Mouse (Mus musculus) heart, postnatal 14 days (tissue): ENCODE measurements around the gene Dab2ip. TPM values are rescaled to one million over a fixed set of nuclear protein-coding genes. Genes with fewer than 3 reads are reported as not detected.

ENCODE experiments used
- DNase-seq, 2 experiments: peaks; one replicate each; pipeline ENCODE4 v3.0.0; 2021 to 2022
- intact Hi-C: fragments of 180-260 bp; cut with DNase I; formaldehyde crosslinking; loops from one replicate; pipeline ENCODE4 v1.15.1; 2025
- total RNA-seq, 2 experiments: library from RNA; stranded (reverse); gene quantifications; 2 replicates each; pipeline ENCODE4 v1.2.3; 2021

Gene Dab2ip
- total RNA-seq, 2 experiments from 2014 or later: 51.1 to 55.8 TPM

DNA sequence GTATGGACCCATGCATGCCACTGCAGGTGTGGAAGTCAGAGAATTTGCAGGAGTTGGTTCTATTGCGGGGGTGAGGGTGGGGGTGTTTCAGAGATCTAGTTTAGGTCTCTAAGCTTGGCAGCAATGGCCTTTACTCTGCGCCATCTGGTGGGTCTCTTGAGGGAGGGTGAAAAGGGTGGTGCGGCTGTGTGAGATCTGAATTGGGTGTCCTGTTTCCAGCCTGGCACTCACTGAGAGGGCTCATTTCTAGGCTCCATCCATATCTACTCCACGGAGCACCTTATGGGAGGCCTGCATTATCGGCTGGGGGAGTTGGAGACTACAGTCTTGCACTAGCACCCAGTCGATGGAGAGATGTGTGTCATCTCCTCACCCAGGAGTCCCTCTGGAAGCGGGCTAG, 60.9 kb downstream of the Dab2ip start:
- intact Hi-C loops: no loop called here
- DNase-seq: no peak

DNA sequence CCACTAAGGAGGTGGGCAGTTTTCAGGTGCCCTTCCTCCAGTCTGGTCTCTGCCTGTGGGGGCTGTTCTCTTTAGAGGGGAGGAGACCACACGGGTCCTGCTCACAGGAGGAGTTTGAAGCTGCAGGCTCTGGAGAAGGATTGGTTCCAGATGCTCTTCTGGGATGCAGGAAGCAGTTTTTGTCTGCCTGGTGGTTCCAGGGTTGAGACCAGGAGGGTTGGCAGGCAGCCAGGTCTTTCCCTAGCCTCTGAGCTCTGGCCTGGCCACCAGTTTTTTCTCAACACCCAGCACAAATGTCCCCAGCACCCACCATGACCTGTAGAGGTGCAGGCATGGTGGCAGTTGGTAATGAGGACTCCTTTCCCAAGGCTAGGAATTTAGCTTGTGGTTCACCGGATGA, 61.5 kb downstream of the Dab2ip start:
- DNase-seq: peak; percentile 51 to 58
- intact Hi-C loops: no loop called here

DNA sequence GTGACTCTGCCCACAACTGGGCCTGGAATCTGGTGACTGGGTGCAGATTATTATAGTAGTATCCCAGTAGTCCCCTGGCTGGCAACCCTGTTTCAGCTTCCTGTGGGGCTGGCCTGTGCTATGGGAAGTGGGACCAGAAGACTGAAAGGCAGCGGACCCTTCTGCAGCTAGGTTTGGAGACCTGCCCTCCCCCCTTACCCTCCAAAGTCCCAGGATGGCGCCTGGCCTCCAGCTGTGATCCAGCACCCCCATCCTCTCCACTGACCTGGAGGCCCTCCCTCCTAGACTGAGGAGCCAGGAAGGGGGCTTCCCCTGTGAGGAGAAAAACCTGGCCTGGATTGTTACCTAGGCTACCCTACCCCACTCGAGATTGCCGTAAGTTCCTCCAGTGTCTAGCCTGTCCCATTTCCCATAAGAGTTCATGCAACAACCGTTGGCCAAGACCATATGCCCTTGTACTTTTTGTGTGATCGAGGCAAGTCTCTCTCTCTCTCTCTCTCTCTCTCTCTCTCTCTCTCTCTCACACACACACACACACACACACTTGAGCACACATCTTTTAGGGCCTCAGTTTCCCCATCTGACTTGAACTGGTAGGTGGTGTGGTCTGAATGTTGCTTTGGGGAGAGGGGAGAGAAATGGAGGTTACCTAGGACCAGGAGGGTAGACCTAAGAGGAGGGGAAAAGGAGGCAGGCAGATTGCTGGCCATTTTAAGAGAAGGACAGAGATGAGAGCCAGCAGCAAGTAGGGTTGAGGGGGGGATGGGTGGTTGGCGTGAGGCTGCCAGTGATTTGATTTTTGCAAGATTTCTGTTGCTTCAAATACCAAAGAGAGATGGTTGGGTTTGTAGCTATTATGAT, 62.5 kb downstream of the Dab2ip start:
- no peak for DNase-seq
- intact Hi-C loops: no loop called here

DNA sequence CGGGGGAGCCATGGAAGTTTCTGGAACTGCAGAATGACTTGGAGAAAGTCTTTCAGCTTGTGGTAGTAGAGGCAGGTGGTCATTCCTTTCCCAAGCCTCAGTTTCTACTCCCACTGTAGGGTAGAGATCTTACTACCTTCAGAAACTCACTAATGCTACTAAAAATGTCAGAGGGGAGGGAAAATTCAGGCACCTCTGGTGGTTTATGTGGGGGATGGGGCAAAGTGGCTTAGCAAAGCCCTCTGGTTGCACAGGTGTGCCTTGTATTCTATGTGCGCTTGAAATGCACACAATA, 63.1 kb downstream of the Dab2ip start:
- intact Hi-C loops: no loop called here
- DNase-seq: no peak

DNA sequence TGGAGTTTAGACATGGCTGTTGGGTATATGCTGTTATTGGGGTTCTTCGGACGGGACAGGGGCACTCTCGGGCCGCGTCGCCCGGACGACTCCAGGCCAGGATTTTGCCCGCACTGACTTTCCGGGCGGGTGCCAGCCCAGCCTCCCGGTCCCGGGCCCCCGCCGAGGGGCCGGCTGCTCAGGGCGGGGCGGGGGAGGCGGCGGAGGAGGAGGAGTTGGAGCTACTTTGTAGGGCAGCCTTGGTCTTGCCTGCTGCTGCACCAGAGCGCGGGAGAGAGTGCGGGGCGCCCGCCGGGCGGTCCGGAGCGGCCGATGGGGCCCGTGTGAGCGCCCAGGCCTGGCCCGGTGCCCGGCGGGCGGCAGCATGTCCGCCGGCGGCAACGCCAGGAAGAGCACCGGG, 63.7 kb downstream of the Dab2ip start:
- intact Hi-C loops: loop anchor here (2.0 kb wide), 1 partner anchor 39 kb away; no protein-coding TSS in a partner anchor
- DNase-seq: peak; percentile 69 to 77

DNA sequence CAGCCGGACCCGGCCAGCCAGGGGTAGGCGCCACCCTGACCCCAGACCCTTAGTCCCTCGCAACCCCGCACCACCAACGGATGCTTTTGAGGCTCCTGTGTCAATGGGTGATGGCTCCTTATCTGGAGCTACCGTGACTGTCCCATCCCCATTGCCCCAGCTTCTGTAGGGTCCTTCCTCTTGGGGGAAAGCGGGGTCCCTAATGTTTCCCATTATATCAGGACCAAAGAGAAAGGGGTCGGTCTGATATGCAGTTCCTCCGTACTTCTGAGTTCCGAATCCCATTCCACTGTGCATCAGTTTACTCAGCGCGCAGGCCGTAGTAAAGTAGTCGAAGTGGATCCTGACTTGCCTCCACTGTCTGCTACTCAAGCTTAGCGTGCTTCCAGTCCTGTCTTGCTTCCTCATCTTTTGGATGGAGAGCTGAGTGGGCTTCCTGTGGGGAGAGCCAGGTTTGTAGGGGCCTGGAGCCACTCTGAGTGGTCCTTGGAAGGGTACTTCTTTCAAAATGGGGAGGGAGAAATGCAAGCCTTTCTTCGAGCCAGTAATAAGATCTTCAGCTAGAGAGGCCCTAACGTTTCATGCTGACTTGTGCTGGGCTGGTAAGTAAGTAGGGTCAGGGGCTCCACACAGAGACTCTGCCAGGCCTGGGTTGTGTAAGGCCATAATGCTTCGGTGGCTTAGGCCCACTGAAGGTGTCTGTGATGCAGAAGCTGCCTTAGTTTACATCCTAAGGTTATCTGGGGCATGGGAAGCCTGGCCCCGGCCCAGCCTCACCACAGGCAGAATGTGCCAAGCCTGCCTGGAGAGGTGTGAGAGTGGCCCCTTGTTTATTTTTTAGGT, 64.4 kb downstream of the Dab2ip start:
- intact Hi-C loops: loop anchor here (2.0 kb wide), 1 partner anchor 40 kb away; no protein-coding TSS in a partner anchor
- no peak for DNase-seq

DNA sequence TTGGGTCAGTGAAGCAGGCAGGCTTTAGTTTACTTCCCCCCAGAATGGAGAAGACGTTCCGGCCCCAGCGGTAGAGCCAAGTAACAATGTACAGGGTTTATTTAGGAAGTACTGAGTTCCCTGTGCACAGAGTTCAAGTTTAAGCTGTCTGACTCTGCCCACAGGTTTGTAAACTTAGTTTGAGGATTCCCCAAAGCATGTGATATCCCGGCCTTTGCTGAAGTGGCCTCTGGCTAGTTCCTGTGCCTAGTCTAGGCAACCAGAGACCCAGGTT, 65.0 kb downstream of the Dab2ip start:
- DNase-seq: no peak
- intact Hi-C loops: loop anchor here (2.0 kb wide), 1 partner anchor 40 kb away; no protein-coding TSS in a partner anchor

DNA sequence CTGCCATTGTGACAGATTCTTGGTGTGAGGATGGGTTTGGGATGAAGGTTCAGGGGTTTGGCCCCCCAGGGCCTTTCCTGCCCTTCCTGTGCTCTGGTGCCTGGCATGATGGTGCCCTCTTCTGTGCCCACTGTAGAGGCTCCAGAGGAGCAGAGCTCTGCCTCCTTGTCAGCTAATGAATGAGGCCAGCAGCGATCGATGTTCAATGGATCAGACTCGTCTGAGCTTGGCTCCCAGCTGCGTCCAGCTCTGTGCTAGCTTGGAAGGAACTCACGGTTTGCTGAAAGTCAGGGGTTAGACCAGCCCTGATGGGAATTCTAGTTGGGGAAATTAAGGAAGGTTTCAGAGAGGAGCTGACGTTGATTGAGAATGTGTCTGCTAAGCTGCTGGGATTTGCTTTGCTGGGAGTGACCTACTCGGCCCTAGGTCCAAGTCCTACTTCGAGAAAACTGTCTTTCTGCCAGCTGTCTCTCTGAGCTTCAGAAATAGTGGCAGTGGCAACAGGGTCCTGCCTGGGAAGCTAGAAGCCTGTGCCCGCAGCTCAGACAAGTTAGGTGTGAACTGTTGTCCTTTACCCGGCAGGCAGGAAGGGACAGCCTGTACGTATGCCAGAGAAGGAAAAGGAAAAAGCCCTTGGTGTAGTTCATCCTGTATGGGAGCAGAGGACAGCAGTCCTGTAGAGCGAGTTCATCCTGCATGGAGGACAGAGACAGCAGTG, 65.5 kb downstream of the Dab2ip start:
- intact Hi-C loops: loop anchor here (2.0 kb wide), 1 partner anchor 41 kb away; no protein-coding TSS in a partner anchor
- DNase-seq: no peak

DNA sequence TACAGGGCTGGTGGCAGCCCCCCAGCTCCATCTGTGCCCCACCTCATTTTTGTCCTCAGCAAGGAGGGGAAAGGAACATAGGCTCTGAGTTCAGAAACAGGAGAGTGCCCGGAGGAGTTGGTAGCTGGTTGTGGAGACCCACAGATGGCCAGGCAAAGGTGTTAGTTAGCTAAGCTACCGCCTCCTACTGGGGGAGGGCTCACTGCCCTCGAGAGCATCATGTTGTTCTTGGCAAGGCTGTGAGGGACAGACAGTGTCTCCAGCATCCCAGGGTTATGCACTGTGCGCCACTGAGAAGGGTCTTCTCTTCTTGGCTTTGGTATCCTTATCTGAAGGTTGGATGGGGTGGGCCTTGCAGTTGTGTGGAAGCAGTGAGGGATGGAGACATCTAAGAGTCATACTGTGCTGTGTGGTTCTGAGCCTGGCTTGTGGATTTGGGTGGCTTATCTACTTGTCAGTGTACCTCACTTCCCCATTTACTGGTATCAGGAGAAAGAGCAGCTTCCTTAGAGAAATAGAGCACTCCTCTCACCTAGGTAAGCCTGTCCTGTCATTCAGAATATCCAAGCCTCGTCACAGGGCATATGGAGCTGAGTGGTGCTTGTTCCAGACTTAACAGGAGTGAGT, 66.4 kb downstream of the Dab2ip start:
- DNase-seq: no peak
- intact Hi-C loops: loop anchor here (5.0 kb wide), 1 partner anchor 77 kb away; no protein-coding TSS in a partner anchor

DNA sequence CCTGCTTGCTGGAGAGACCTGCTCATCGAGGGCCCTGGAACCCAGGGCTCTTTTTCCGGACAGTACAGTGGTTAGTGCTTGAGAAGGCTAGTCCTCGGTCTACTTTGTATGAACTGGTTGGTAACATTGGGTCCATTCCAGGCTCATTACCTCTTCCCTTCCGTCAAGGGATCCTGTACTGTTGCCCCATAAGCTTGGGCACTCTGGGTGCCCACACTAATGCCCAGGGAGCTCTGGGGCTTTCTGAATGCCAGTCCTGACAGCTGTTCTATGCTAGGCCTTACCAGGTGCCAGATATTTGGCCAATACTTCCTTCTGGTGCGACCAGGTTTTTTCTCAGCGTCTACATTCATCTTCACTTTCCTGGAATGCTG, 66.9 kb downstream of the Dab2ip start:
- no peak for DNase-seq
- intact Hi-C loops: loop anchor here (5.0 kb wide), 1 partner anchor 78 kb away; no protein-coding TSS in a partner anchor

DNA sequence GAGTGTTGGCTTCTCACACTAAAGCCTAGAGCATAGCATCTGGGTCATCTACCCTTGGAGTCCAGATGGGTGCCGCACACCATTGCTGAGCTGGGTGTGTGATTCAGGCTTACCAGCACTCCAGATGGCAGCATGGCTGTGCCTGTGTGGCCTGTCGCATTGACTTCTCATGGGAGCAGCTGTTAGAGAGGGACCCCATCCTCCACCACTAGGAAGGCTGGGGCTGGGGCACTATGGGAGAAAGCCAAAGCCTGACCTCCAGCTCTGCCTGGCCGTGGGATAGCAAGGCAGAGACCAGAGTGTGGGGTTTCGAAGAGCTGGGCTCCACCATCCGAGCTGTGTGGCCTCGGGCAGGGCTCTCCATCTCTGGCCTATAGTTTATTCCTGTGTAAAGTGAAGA, 67.5 kb downstream of the Dab2ip start:
- intact Hi-C loops: loop anchor here (5.0 kb wide), 1 partner anchor 78 kb away; no protein-coding TSS in a partner anchor
- no peak for DNase-seq

DNA sequence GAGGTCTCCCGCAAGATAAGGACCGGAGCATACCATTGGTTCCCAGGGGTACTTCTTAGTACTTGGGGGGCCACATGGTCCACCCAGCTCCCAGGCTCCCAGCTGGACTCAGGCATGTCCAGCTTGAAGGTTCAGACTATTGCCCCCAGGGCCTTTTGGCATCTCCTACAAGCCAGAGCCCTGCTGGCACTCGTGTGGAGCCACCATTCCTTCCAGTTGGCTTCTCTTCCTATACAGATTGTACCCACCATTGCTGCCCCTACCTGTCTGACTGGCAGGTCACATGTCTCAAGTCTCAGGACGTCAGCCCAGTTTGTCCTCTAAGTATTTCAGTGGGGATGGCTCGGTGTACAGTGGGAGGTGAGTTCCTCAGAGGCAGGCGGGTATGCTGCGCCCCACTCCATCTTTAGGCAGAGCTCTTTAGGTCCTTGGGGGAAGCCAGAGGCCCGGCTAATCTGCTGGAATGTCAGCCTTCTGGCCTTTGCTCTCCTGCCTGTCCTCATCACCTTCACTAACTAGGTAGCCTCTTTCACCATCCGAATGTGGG, 68.2 kb downstream of the Dab2ip start:
- no peak for DNase-seq
- intact Hi-C loops: loop anchor here (5.0 kb wide), 1 partner anchor 79 kb away; no protein-coding TSS in a partner anchor

DNA sequence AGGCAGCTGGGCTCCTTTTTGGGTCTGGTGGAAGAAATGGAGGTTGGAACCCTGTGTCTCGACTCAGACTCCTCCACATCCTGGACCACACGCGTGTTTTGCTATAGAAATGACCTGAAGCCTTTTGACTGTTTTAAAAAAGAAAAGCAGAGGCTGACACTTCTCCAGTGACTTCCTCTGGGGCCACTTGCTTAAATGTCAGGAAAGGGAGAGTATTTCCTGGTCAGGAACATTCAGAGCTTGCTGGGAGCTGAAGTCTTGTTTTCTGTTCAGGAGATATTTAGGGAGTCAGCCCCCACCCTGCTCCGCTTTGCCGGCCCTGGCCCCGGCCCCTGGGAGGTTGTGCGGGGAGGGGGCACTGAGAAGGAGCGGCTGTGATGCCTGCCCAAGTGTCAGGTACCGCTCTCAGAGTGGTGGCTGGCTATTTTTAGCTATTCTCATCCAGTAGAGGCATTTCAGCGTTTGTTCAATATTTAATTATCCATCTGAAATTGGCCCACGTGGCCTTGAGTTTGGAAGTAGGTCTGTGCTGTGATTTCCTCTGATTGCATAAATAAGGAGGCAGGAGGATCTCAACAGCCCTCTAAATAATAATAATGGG, 69.3 kb downstream of the Dab2ip start:
- intact Hi-C loops: loop anchor here (5.0 kb wide), 1 partner anchor 80 kb away; no protein-coding TSS in a partner anchor
- peak in 1 of 2 experiments; percentile 44 for DNase-seq

DNA sequence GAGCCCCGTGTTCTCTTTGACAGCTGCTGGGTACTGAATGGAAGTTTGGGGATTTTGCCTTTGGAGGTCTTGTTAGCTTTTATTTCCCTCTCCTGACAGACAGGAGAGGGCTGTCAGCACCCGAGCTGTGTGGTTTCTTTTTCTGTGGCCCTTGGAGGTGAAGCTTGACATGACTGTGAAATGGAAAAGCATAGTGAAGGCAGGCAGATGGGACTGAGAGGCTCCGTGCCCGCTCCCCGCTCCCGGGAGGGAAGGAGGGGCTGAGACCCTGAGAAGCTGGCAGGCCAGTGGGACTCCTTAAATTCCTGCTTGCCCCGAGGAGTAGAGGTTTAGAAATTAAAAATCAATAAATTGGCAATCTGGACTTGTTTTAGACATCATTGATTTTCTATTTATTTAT, 70.0 kb downstream of the Dab2ip start:
- intact Hi-C loops: loop anchor here (5.0 kb wide), 1 partner anchor 81 kb away; no protein-coding TSS in a partner anchor

DNA sequence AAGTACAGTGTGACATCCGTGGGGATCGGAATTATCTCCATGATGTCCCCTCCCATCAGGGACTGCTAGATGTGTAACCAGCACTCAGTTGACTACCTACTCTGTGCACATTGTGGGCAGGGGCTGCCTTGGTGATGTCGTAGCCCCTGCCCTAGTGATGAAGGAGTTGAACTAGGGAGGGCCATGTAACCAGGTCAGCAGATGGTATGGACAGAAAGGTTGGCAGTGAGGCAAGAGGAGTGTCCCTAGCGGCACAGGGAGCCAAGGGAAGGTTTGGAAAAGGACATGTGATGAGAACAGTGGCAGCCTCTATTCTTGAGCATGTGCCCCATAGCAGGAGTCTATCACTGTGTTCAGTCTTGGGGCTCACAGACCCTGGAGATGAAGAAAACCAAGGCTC, 70.6 kb downstream of the Dab2ip start:
- intact Hi-C loops: loop anchor here (5.0 kb wide), 1 partner anchor 81 kb away; no protein-coding TSS in a partner anchor

More for the DNA sequence above, 70.0 kb downstream of the Dab2ip start:
- no peak for DNase-seq

DNA sequence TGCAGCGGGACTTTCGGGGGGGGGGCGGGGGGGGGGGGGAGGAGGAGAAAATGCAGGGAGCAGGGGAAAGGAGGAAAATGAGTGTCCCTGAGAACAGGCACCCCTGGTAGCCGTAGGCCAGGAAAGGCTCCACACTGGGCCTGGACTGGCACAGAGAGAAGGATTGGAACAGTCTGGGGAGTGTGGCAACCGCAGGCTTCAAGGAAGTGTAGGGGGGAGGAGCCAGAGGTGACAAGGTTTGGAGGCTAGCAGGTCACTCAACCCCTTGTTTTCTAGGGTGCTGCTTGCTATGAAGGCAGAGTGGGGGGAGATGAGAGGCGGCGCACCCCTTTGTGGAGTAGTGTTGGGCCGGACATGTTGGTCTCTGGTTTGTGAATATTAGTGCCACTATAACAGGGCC, 71.1 kb downstream of the Dab2ip start:
- intact Hi-C loops: loop anchor here (5.0 kb wide), 1 partner anchor 82 kb away; no protein-coding TSS in a partner anchor
- no peak for DNase-seq

More for the DNA sequence above, 70.6 kb downstream of the Dab2ip start:
- DNase-seq: no peak

DNA sequence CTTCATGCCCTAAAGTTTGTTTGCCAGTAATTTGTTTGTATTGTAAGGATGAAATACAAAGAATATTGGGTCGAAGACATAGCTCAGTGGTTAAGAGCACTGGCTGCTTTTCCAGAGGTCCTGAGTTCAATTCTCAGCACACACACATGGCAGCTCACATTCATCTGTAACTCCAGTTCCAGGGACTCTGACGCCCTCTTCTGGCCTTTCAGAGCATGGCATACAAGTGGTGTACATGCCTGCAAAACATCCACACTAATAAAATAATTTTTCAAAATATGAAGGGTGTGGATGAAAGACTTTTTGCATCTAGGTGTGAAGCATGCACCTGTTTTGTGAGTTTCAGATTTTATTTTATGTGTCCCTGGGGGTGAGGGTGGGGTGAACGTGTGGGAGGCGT, 75.3 kb downstream of the Dab2ip start:
- no peak for DNase-seq
- intact Hi-C loops: no loop called here

DNA sequence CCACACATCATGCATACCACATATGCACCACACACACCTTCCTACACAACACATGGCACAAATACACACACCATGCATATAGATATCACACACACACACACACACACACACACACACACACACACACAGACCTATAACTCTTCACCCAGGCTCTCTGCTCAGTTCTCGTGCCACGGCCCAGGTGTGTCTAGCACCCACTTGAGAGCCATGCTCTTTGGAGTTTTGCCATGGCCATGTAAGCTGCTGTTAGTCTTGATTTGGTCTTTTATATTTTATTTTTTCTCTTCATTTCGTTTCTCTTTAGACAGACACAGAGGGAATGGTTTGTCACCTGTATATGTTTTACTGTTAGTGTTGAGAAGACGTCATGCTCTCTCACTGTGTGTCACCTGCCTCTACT, 76.9 kb downstream of the Dab2ip start:
- DNase-seq: no peak
- intact Hi-C loops: no loop called here

DNA sequence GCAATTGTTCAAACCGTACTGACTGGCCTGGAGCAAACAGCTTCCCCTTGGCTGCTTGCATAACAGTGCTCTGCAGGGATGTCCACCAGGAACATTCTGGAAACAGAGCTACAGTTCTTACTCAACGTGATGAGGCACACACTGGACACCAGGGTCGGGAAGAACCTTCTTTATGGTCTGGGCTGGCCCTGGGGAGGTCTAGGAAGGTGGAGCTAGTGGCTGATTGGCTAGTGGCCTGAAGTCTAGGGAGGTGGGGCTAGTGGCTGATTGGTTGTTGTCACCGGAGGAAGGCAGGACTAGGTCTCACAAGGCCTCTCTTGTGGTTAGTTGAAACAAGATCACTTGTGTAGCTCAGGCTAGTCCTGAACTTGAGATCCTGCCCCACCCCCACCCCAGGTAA, 77.5 kb downstream of the Dab2ip start:
- intact Hi-C loops: no loop called here
- no peak for DNase-seq
